Mouse (Mus musculus) megakaryocyte, embryonic 14.5 days (primary cell): ENCODE results near the gene Abhd12b. TPM values are rescaled to one million over a fixed set of nuclear protein-coding genes. Genes with fewer than 3 reads are reported as not detected.

ENCODE experiments used
- H3K27me3 ChIP-seq: replicated peaks from 2 replicates; pipeline ENCODE3; 2012; ENCODE audit warnings: inconsistent platforms
- H3K36me3 ChIP-seq: replicated peaks from 2 replicates; pipeline ENCODE3; 2012; ENCODE audit warnings: low read length, inconsistent platforms, mixed read lengths
- H3K4me1 ChIP-seq: 2 replicates; pipeline ENCODE4 v1.6.1; 2012; ENCODE audit warnings: inconsistent platforms
- H3K4me3 ChIP-seq: replicated peaks from 2 replicates; pipeline ENCODE3; 2012; ENCODE audit warnings: moderate library complexity, mild to moderate bottlenecking, inconsistent platforms
- H3K9me3 ChIP-seq: 2 replicates; pipeline ENCODE4 v1.6.1; 2012; ENCODE audit warnings: inconsistent platforms
- FLI1 ChIP-seq: IDR thresholded peaks from 2 replicates; pipeline ENCODE4 v1.6.1; 2012; ENCODE audit warnings: low read length, inconsistent platforms, mixed read lengths
- GATA1 ChIP-seq: IDR thresholded peaks from 3 replicates; pipeline ENCODE4 v1.6.1; 2012; ENCODE audit warnings: mixed read lengths, low read length, inconsistent platforms, borderline replicate concordance
- polyA plus RNA-seq: library from polyadenylated mRNA; stranded (reverse); fragments of >175 nt; gene quantifications from 2 replicates; pipeline ENCODE4 v1.2.3, GENCODE M21; 2012; ENCODE audit warnings: low replicate concordance; ENCODE audit not compliant: insufficient read depth

Abhd12b gene
- not detected in 2 replicates for polyA plus RNA-seq

DNA sequence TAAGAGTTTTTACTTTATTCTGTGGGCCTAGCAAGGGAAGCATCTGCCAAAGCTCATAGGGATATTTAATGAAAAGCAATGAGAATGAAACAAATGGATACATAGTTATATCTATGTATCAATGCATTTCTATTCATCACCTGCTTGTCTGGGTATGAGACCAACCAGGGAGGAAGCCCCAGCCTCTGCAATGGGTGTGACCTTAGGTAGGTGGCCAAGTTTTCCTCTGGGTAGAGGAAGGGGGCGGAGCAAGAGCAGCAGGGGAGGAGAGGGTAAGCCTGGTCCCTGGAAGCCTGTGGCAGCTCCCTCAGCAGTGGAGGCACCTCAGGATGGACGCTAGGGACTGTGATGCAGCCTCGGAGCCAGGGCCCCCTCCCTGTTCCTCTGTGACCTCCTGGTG is at the start of gene Abhd12b:
Abhd12b (plus strand) TSS at position 301 of the 400 bp plus-strand sequence.
- no peak for TF ChIP-seq FLI1
- TF ChIP-seq GATA1: no peak
- H3K27me3 ChIP-seq: peaks cover 29% of the 10 kb centered on the region

DNA sequence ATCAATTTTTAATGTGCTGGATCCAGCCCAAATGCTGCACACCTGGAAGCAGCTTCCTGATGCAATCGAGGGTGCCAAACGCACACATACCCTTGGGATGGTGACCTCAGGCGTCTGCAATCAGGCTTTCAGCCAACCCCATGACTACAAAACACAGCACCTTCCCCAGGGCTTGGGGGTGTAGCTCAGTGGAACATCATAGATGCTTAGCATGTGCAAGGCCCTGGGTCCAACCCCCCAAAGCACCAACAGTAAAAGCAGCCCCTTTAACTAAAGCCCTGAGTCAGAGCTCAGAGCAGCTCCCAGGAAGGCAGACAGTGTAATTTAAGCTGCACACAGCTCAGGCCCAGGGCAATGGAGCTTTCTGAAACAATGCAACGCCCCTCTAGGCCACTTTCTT is 49.7 kb upstream of the Abhd12b start:
- TF ChIP-seq GATA1 (no peak), FLI1 (no peak)
- Histone ChIP-seq H3K4me1 (peaks cover 74% of the 10 kb centered on the region), H3K36me3 (peaks cover 43% of the 10 kb centered on the region), H3K9me3 (no peaks in the 10 kb centered on the region), H3K4me3 (no peak overlapping the region), H3K27me3 (no peaks in the 10 kb centered on the region)

More for the DNA sequence above, at the start of gene Abhd12b:
- H3K4me3 ChIP-seq: peak within 1 kb of the TSS; percentile 28
- no peaks in the 10 kb centered on the region for H3K9me3 ChIP-seq
- peaks cover 12% of the 10 kb centered on the region for H3K4me1 ChIP-seq
- no peaks in the 10 kb centered on the region for H3K36me3 ChIP-seq

DNA sequence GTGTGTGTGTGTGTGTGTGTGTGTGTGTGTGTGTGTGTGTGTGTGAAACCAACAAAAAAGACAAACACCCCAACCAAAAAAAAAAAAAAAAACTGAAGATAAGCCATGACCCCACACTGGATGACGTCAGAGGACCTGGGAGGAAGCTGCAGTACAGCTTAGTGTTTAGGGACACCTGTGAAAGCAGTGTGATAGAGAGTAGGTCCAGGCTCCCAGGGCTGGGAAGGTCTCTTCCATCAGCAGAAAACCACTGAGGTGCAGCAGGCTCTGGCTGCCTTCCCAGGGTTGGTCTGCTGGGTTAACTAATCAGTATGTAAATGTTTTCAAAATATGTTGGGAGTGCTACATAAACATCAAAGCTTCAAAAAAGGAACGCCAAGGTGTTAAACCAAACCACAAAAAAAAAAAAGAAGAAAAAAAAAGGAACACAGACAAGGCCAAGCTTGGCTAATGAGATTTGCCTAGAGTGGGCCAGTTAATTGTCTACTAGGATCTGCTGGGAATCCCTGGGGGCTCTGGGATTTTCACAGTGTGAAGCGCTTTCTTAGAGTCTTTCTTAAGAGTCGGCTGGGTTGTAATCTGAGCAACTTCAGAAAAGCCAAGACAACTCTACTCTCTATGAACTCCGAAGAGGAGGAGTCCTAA is 49.0 kb upstream of the Abhd12b start:
- Histone ChIP-seq H3K36me3 (peaks cover 42% of the 10 kb centered on the region), H3K9me3 (no peaks in the 10 kb centered on the region), H3K4me1 (peaks cover 81% of the 10 kb centered on the region), H3K27me3 (no peaks in the 10 kb centered on the region), H3K4me3 (no peak overlapping the region)
- TF ChIP-seq FLI1 (no peak), GATA1 (no peak)

DNA sequence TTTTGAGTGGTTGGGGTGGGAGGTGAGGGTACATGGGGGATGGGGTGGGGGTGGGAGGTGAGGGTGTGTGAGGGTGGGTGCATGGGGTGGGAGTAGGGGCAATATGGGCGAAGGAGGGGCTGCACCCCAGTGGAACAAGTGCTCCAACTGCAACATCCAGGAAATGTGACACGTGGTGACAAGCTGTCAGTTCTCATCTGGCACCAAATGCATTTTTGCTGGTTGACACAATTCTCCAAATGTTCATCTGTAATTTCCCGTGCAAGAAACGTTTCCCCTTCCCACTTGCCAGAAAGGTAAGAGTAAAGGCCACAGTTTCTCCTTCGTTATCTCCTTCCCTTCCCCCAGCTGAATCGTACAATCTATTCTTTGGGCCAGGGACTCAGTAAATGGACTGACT is 48.1 kb upstream of the Abhd12b start:
- Histone ChIP-seq H3K36me3 (peaks cover 34% of the 10 kb centered on the region), H3K4me1 (peaks cover 86% of the 10 kb centered on the region), H3K4me3 (no peak overlapping the region), H3K27me3 (no peaks in the 10 kb centered on the region), H3K9me3 (no peaks in the 10 kb centered on the region)
- TF ChIP-seq GATA1: no peak
- no peak for TF ChIP-seq FLI1

DNA sequence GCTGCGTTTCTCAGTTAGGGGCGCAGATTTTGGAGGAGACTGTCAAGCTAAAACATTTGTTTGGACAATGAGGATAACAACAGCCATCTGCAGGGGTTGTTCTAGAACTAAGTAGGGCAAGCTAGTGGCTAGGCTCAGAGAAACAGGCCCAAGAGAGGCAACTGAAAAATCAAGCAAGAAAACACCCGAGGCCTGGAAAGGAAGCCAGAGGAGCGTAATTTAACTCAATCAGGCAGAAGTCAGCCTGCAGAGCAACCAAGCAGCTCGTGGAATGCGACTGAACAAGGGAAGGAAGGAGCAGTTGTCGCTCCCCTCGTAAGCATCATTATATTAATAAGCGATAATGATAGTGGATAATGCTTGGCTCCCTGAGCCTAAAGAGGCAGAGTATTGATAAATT is 47.4 kb upstream of the Abhd12b start:
- Histone ChIP-seq H3K36me3 (peaks cover 28% of the 10 kb centered on the region), H3K4me1 (peaks cover 86% of the 10 kb centered on the region), H3K27me3 (no peaks in the 10 kb centered on the region), H3K4me3 (no peak overlapping the region), H3K9me3 (no peaks in the 10 kb centered on the region)
- TF ChIP-seq GATA1: no peak
- TF ChIP-seq FLI1: no peak

DNA sequence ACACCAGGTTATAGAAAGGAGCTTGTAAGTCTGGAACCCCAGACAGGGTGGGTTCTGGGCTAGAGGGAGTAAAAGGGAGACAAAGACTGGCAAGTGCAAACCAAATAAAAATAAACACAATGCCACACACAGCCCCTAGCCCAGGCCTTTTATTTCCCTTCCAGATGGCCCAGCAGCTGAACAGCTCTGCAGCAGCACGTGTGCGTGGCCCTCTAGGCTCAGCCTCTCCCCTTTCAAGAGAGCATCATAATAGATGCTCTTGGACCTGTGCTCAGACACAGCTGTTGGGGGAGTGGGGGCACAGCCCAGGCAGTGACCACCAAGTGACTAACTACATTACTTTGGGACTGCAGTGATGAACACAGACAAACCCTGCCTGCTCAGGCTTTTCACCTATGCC is 45.8 kb upstream of the Abhd12b start:
- TF ChIP-seq FLI1 (no peak), GATA1 (no peak)
- H3K4me1 ChIP-seq: peaks cover 81% of the 10 kb centered on the region

DNA sequence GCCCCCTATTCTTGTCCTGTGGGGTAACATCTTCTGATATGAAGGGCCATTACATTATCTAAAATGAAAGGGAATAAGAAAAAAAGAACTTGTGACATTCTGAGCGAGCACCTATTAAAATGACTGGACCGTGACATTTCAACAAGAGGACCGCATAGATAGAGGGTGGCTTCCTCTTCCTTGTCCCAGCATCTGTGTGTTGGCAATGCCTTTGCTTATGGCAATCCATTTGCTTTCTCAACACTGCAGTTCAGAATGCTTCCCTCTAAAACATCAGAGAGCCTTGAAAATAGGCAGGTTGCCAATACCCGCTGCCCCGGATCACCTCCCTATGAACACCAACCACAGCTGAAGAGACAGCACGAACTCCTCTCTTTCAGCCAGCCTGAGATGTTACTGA is 44.0 kb upstream of the Abhd12b start:
- Histone ChIP-seq H3K27me3 (peaks cover 4% of the 10 kb centered on the region), H3K9me3 (no peaks in the 10 kb centered on the region), H3K4me1 (peaks cover 67% of the 10 kb centered on the region), H3K4me3 (peak overlapping the region; percentile 95), H3K36me3 (peaks cover 14% of the 10 kb centered on the region)
- TF ChIP-seq FLI1 (no peak), GATA1 (no peak)

More for the DNA sequence above, 45.8 kb upstream of the Abhd12b start:
- Histone ChIP-seq H3K4me3 (no peak overlapping the region), H3K9me3 (no peaks in the 10 kb centered on the region), H3K27me3 (no peaks in the 10 kb centered on the region), H3K36me3 (peaks cover 14% of the 10 kb centered on the region)

DNA sequence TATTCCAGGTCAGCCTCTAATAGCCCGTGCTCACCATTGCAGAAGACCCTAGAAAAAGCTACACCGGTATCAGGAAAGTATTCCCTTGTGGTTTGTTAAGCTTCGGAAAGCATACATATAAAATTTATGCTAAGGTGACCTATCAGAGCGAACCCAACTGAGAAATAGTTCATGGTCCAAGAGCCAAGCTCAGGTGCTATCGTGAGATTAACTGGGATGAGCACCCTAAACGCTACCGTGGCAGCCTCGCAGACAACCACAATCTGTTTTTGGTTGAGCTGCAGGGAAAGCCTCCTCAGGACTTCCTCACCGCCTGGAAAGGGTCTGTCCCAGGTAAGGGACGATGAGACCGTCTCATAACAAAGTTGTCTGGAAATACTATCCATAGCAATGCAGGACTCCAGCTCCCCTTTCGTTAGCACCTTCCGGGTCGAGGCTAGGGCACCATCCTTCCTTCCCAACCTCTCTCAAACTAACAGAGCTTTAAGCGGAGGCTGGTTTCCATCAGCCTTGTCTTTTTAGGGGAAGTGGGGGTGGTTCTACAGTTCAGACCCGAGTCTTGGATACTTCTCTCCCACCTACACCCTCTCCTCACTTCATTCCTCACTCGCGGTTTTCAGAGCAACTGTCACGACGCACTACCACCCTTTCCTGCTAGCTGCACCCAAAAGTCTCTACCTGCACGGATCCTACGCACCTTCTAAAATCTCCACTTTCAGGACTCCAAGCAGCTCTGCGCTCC is 43.4 kb upstream of the Abhd12b start:
- Histone ChIP-seq H3K27me3 (peaks cover 8% of the 10 kb centered on the region), H3K4me1 (peaks cover 62% of the 10 kb centered on the region), H3K36me3 (peaks cover 14% of the 10 kb centered on the region), H3K9me3 (no peaks in the 10 kb centered on the region), H3K4me3 (peak overlapping the region; percentile 95)
- no peak for TF ChIP-seq FLI1
- no peak for TF ChIP-seq GATA1

DNA sequence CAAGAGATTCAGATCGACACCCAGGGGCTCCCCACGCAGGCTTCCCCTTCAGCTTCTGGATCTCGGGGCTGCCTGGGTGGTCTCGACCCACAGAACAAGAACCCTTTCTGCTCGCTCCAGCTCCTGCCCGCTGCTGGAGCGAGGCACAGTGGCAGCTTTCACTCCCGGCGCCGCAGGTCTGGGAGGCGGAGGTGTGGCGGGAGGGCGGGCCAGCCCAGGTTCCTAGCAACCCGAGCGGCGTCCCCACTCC is 42.9 kb upstream of the Abhd12b start:
- TF ChIP-seq FLI1 (no peak), GATA1 (no peak)
- Histone ChIP-seq H3K9me3 (no peaks in the 10 kb centered on the region), H3K4me3 (peak overlapping the region; percentile 95), H3K36me3 (peaks cover 14% of the 10 kb centered on the region), H3K27me3 (peaks cover 11% of the 10 kb centered on the region), H3K4me1 (peaks cover 58% of the 10 kb centered on the region)

DNA sequence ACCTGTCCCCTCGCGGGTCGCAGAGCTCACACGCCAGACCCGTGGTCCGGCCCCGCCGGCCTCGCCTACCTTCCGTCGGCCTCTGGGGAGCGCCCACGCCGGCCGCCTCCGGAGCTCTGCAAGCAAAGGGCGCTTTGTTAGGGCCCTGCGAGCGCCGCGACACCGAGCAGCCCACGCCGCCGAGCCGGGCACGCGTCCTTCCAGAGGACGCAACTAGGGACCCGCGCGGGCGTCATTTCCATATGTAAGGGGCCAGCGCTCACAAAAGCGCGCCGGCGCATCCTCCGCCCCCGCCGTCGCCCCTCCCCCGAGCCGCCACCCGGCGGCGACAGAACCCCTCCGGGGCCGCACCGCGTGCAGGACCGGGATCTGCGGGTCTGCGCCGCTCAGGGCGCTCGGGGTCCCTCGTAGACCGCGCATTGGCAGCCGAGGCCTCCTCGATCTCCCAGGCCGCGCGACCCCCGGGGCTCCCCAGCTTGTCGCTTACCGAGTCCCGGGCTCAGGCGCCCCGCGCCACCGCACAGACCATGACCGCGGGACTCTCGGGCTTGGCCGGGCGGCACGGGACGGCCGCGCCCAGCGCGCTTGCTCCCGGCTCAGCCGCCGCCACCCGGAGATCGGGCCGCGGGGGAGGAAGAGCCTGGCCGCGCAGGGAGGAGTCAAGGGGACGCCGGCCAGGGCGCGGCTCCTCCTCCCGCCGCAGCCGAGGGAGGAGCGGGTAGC is 42.4 kb upstream of the Abhd12b start:
- no peak for TF ChIP-seq GATA1
- TF ChIP-seq FLI1: no peak
- H3K27me3 ChIP-seq: peaks cover 11% of the 10 kb centered on the region
- H3K4me3 ChIP-seq: peak overlapping the region; percentile 95
- peaks cover 13% of the 10 kb centered on the region for H3K36me3 ChIP-seq
- no peaks in the 10 kb centered on the region for H3K9me3 ChIP-seq
- peaks cover 53% of the 10 kb centered on the region for H3K4me1 ChIP-seq
